Mouse (Mus musculus): ENCODE data around the gene Qtrt1.

DNA sequence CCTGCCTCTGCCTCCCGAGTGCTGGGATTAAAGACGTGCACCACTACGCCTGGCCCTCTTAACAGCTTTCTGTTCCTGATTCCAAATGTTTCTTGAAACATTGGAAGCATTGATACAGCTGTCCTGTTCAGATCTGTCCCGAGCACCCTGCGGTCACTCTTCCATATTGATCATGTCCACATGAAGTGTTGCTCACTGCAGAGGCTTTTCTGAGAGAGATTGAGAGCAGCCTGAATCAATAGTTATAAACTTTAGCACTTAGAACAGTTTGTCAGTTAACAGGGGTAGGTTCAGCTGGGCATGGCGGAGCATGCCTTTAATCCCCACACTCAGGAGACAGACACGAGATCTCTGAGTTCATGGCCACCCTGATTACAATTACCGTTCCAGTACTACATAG lies 32.2 kb downstream of the Qtrt1 start:
- no peak for TF ChIP-seq CTCF (IDR thresholded peaks at IDR 0.05; ENCODE audit: extremely low read depth, insufficient read depth, insufficient read length, insufficient replicate concordance)
- TF ChIP-seq POLR2A (IDR thresholded peaks at IDR 0.05; ENCODE audit: low read depth, low read length) = no peak
